Mouse (Mus musculus): ENCODE data around the gene Arel1.

Arel1 gene

DNA sequence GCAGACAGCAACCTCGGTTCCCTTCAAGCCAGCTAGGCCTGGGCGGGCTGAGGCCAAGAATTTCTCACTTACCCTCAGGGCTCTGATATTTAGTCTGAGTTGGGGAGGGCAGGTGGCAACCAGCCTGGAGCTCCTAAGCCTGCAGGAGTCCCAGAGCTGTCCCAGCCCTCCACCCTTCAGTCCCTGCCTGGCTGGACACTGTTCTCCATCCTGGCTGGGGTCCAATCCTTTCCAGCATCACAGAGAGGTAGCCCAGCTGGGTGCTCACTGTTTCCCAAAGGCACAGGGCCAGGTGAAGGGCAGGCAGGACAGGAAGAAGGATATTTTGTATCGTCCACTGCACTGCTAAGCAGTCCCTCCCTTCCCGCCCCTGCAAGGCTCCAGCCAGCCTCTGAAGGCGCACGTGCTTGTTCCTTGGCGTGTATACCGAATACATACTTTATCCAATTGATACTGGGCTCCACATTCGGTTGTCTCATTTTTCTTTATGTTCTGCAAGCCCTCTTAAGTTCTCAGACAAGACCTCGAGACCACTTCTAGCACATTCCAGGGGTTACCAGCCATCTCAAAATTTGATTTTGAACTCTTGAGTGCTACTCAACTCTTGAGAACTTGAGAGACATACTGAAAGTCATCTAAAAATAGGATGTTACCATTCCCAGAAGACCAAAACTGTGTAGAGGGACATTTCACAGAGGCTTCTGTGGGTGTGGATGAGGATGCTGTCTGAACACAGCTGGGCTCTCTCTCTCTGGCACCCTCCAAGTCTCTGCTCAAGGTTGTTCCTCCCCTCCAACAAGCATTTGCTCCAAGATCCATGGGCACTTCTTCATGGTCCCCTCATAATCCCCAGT is 62.8 kb downstream of the Arel1 start:
- DNase-seq (ENCODE audit: inconsistent age in 2 of 2, low spot score in 1 of 2), result no peak

DNA sequence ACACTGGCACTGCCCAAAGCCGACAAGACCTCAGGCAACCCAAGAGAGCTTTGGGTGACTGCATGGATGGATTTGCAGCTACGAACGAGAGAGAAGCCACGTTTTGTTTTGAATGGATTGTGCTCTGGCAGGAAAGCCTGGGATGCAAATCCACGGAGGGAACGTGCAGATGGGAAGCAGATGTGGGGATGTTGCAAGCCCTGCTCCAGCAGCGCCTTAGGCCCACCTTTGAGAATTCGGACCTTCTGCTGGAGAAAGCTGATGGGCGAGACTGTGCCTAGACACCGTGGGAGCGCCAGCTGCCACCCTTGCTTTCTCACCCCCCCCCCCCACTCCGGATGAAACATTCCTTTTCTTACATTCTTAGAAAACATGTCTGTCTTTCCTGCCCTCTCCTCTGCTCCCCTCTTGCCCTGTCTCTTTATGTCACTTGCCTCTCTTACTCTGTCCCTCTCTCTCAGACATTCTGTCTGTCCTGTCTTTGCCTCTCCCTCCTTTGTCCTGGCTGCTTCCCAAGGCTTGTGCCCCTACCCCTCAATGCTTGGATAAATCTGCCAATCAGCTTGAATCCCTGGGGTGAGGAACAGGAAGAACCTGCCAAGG is 63.6 kb downstream of the Arel1 start:
- DNase-seq (ENCODE audit: inconsistent age in 2 of 2, low spot score in 1 of 2), result no peak

DNA sequence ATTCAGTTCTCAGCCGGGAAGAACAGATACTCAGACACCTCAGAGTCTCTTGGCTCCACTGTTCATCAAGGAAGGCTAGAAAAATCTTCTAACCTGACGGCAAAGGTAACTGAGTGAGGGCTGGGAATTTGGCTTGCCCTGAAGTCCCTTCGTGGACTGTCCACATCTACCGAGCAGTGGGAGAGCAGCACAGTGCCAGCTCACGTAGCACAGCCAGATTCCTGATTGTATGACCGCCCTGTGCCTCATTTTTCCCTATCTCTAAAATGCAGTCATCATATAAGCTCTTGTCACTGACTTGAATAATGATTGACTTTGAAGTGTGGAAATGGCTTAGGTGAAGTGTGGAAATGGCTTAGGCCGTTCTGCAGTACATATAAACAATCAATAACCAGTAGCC is 66.3 kb downstream of the Arel1 start:
- no peak for DNase-seq (ENCODE audit: inconsistent age in 2 of 2, low spot score in 1 of 2)

DNA sequence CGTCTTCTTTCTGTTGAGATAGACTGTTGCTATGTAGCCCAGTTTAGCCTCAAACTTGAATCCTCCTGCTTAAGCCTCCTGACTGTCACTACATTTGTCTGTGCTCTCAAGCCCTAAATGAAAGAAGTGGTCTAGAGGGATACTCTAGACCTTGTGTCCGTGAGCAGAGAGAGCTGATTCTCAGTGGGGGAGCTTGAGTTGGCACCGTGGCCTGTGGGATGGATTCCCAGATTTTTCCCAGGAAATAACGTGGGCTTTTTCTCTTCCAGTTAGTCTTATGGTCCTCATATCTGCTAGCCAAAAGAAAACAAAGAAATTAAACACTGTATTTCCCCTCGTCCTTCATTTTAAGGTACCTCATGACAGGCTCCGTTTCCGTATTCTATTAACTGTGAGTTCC is 70.4 kb downstream of the Arel1 start:
- no peak for DNase-seq (ENCODE audit: inconsistent age in 2 of 2, low spot score in 1 of 2)

DNA sequence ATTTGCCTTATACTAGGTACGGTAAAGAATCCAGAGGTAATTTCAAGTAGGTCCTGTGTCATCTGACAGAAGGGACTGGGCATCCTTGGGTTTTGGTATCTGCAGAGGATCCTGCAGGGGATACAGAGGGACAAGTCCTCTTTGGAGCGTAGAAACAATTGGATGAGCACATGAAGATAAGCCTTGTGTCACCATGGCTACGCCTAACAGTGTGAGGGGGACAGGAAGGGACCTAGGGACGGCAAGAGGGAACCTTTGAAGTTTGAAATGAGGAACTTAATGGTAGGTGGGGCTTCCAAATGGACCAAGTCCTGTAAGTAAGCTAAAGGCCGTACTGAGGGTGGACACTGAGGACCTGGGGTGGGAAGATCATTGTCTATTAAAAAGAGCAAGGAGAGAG is 73.4 kb downstream of the Arel1 start:
- no peak for DNase-seq (ENCODE audit: inconsistent age in 2 of 2, low spot score in 1 of 2)

DNA sequence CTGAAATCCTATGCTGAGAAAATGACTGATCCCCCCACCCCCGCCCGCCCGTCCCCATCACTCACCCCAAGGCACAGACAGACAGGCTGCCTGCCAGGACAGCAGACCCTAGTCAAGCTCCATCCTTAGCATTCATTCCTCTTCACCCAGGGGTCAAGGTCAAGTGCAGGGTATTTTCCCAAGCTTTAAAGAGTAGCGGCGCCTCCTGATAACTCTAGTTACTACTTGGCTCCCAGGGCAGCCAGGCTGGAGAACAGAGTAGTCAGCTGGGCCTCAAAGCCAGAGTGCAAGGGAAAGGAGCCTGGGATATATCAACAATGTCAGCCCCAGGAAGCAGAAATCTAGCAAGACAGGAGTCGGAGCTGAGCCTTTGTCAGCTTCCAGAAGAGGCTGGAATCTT is 74.5 kb downstream of the Arel1 start:
- DNase-seq (ENCODE audit: inconsistent age in 2 of 2, low spot score in 1 of 2), result no peak

DNA sequence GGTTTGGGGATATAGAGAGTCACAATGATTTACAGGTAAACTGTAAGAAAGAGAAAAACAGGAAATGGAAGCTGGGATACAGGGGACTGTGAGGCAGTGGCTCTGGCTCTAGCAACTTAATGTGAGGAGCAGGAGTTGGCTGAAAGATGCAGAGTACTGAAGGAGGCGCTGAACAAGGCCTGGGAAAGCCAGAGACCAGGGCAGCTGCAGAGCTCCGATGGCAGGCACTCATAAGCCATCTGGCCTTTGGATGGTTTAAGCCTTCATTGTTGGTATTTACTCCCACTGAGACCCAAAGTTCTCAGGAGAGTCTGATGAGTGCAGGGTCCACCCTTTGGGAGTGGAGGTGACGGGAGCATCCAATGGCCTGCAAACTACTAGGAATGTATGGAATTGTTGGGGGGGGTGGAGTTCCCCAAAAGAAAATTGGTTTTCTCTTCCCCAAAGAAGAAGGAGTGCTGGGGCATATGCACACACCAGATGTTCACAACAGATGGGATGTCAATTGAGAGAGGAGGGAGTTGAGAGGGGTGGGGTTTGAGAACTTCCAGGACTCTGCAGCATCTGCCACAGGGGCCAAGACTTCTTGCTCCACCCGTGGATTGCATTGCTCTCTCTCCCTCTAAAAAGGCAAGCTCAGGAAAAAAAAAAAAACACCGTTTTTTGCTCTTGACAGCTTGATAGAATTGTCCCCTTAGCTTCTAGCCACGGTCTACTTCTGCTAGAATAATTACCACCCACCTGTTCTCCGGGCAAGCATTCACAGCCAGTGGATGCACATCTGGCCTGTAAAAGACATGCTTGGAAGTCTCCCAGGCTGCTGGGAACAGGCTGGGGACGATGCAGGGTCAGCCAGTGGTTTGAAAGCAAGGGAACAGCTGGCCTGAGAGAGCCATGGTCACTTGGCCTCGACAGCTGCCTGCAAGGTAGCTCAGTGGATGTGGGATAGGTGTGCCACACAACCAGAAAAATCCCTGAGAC is 76.8 kb downstream of the Arel1 start:
- DNase-seq (ENCODE audit: inconsistent age in 2 of 2, low spot score in 1 of 2), result no peak

DNA sequence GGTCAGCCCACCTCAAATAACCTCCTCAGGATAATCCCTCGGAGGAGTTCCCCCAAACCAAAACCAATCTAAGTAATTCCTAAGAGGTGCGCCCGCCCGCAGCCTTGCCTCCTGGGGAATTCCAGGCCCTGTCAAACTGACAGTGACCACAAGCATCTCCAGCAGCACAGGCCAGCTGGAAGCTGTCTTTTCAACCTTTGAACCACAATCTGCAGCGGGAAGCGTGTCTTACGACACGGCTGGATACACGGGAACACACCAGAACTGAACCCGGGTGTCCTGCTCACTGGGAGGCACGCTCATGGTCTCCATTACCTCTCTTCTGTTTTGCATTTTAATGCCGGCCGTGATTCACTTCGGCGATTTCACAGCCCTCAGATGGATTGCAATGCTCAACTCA is 80.4 kb downstream of the Arel1 start:
- no peak for DNase-seq (ENCODE audit: inconsistent age in 2 of 2, low spot score in 1 of 2)

DNA sequence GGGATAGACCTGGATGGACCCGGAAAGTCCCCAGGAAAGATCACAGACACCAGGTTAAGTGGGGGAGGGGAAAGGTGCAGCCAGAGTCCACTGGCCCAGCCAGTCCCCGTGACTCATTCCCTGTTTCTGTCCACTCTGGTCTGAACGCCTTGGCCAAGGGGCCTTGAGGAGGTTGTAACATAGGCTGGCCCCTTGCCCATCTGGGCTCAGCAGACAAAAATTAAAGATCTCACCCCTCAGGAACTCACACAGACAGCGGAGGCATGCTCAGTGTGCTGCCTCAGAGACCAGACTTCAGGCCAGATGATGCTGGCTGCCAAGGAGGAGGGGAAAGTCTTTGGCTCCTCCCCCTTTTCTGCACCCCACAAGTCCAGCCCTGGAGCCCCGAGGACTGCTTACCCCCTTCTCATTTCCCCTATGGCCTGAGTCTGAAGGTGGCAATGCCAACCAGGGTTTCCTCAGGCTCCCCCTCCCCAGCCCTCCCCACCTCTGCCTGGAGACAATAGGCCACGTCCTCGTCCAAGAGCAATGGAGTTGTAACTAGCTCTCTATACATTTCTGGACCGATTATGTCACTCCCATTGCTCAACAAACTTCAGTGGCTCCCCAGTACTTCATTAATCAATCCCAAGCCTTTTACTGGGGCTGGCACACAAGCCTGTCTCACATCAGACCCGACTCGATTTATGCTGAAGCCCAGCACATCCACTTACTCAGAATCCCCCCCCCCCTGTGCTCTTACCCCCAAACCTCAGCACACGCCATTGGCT is 85.4 kb downstream of the Arel1 start:
- DNase-seq (ENCODE audit: inconsistent age in 2 of 2, low spot score in 1 of 2), result peak; percentile 78 to 81

DNA sequence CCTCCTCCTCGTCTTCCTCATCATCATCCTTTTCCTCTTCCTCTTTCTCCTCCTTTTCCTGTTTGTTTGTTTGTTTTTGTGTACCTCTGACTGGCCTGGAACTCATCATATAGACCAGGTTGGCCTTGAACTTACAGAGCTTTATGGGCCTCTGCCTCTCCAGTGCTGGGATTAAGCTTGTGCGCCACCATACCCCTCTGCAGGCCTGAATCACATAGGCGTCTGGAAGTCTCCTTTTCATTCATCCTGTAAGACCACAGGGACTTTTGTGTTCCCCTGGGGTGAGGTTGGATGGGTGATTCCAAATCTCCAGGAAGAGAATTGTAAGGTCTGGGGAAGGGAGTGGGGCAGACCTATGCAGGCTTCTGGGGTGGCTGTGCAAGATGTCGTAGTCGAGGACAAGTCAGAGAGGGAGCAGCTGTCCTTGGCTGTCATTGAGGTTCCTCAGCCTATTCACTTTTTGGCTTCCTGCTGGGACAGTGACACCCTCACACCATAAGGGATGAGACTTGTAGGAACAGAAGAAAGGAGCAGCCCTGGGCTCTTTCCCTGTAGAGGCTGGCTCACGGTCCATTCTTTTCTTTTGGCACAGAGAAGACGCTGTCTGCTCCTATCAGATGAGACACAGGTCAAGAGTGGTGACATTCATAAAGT is 86.2 kb downstream of the Arel1 start:
- no peak for DNase-seq (ENCODE audit: inconsistent age in 2 of 2, low spot score in 1 of 2)

DNA sequence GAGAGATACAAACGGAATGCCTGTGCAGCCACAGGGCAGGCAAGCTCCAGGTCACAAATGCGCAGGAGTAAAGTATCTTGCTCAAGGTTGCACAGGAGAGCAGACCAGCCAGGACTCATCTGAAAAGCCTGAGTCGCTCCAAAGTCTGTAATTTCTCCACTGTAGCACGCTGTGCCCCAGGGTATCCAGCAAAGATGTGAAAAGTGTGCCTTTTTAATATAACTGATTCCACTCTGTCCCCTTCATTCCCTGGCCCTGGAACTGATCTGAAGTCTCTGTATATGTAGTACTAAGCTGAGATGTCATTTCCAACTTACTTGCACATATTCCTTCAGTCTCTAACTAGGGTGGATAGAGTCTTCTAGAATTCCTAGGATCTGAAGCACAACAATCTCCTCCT is 87.9 kb downstream of the Arel1 start:
- no peak for DNase-seq (ENCODE audit: inconsistent age in 2 of 2, low spot score in 1 of 2)

DNA sequence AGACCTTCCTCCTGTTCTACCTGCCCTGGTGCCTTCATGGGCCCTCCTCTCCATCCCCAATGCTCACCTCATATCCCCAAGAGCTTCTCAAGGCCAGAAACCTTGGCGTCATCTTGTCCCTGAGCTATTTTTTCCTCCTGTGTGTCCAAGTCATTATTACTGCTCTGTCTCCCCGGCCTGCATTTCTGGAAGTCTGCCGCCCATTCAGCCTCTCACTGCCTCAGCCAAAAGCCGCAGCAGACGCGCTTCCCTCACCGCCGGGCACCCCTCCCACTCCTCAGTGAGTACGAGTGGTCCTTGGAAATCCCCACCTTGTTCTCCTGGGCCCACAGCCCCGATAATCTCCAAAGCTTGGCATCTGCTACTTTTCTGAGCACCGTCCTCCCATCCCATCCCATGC is 90.6 kb downstream of the Arel1 start:
- DNase-seq (ENCODE audit: inconsistent age in 2 of 2, low spot score in 1 of 2), result no peak

DNA sequence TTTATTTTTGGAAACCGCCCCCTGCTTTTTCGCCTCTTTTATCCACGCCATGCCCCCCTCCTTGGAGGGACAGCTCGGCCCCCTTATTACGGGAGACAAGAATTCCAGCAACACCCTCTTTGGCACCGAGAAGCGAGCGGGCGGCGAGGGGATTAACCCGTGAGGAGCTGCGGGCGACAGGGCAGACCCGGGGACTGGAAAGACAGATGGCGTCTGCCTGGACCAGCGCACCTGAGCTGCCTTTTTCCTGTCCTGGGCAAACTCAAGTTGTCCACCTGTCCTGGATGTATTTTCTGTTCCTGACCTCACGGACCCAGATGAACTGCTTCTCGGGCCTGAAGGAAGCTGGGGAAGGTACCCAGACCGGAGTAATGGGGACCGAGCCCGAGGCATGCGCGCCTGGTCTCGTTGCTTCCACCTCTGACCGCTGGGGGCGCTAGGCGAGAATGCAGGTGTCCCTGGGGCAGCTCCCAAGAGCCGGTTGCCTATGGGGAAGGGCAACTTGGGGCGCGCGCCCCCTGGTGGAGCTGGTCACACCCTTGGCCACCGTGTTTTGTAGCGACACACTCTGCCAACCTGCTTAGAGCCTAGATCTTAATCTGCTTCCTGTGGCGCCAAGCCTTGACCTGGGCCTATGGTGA is 94.1 kb downstream of the Arel1 start, which contains the start of gene Ltbp2:
Ltbp2 (minus strand) TSS at position 52 of the 641 bp plus-strand sequence.
- DNase-seq (ENCODE audit: inconsistent age in 2 of 2, low spot score in 1 of 2), result peak; percentile 84 to 96

DNA sequence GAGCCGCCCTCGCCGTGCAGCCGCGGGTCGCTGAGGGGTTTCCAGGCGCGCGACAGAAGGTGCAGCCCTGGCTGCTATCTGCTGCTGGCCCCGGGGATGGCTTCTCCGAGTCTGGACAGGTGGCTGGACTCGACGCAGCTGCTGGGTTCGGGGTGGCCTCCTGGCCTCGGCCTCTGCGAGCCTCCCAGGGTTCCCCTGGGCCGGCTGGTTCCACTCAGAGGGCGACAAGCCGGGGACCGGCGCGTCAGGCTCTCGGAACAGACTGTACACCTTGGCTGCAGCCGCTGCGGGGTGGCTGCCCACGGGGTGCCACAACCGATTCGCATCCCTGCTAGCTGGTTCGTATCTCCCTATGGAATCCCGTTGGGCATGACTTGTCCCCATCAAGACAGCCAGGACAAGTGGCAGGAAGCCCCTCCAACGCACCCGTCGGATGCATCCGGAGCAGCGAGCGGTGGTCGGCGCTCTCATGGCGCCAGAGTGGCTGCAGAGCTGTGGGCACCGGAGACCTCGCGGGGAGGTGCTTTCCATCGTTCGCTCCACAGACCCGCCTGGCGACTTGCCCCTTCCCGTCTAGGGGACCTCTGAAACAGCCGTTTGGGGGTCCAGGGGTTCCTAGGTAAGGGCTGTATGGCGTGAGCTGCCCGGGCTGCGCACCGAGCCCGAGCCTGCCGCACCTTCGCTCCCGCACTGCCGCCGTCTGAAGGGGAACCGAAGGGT is 94.8 kb downstream of the Arel1 start:
- peak; percentile 20 to 55 for DNase-seq (ENCODE audit: inconsistent age in 2 of 2, low spot score in 1 of 2)

DNA sequence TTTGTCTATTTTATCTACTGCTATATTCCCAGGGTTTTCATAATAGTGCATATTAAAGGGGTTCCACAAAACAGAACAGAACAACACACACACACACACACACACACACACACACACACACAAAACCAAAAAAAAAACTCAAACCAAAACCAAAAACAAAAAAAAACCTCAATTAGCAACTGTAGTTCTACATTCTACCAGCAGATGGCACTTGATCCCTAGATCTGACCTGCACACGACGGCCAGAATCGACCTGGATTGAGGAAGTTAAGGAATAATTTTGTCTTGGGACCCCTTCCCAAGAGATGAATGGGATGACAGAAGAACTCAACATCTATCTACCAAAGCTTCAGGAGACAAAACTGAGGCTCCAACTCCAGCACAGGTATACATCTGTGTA is 97.3 kb downstream of the Arel1 start:
- DNase-seq (ENCODE audit: inconsistent age in 2 of 2, low spot score in 1 of 2), result peak in 1 of 2 experiments; percentile 48

DNA sequence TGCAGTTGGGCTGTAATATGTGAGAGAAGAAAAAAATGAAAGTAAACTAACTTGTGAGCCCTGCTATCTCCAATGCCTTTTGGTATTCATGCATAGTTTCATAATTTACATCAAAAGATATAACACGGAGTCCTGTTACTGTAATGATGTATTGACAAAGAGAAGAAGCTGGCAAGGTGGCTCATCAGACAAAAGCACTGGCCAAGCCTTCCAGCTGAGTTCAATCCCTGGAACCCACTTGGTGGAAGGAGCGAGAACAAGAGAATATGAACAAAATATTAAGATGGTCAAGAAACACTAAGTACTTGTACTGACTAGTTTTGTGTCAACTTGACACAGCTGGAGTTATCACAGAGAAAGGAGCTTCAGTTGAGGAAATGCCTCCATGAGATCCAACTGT is 98.4 kb downstream of the Arel1 start:
- DNase-seq (ENCODE audit: inconsistent age in 2 of 2, low spot score in 1 of 2), result no peak
